Mouse (Mus musculus) limb, embryonic 13.5 days (tissue): ENCODE data around the gene Fubp1. TPM values are rescaled to one million over a fixed set of nuclear protein-coding genes. Genes with fewer than 3 reads are reported as not detected.

Source experiments
- ATAC-seq: fragments of 200-750 bp; cut with Nextera tagmentation; 2 replicates; pipeline ENCODE4 v1.8.0; 2017; ENCODE audit warnings: low read depth, moderate number of reproducible peaks, moderate TSS enrichment; ENCODE audit not compliant: low FRiP score
- H3K27ac ChIP-seq: fragments of 300-500 bp; sonication (generic); 2 replicates; pipeline ENCODE4 v1.5.1; 2015; ENCODE audit warnings: inconsistent platforms, mild to moderate bottlenecking, moderate library complexity
- H3K27me3 ChIP-seq: fragments of 300-500 bp; sonication (generic); 2 replicates; pipeline ENCODE4 v1.6.1; 2015; ENCODE audit warnings: mild to moderate bottlenecking, inconsistent platforms
- H3K36me3 ChIP-seq: fragments of 300-500 bp; sonication (generic); 2 replicates; pipeline ENCODE4 v1.6.1; 2015; ENCODE audit warnings: inconsistent platforms, mild to moderate bottlenecking, moderate library complexity
- H3K4me1 ChIP-seq: fragments of 300-500 bp; sonication (generic); 2 replicates; pipeline ENCODE4 v1.6.1; 2015; ENCODE audit warnings: inconsistent platforms
- H3K4me2 ChIP-seq: fragments of 300-500 bp; sonication (generic); replicated peaks from 2 replicates; pipeline ENCODE4 v1.6.1; 2015; ENCODE audit warnings: inconsistent platforms, mild to moderate bottlenecking, moderate library complexity
- H3K4me3 ChIP-seq: fragments of 300-500 bp; sonication (generic); 2 replicates; pipeline ENCODE4 v1.5.1; 2015; ENCODE audit warnings: moderate library complexity, mild to moderate bottlenecking, inconsistent platforms
- H3K9ac ChIP-seq: fragments of 300-500 bp; sonication (generic); 2 replicates; pipeline ENCODE4 v1.6.1; 2015; ENCODE audit warnings: mild to moderate bottlenecking, inconsistent platforms
- H3K9me3 ChIP-seq: fragments of 300-500 bp; sonication (generic); 2 replicates; pipeline ENCODE4 v1.6.1; 2016; ENCODE audit warnings: inconsistent platforms
- WGBS: fragments of 180-500 bp; shearing (Covaris S2); methylation state at CpG from one replicate; pipeline ENCODE4 v1.1.7; 2015; 5-methylcytosine and 5-hydroxymethylcytosine counted together
- polyA plus RNA-seq: library from polyadenylated mRNA; unstranded; fragments of >200 nt; fragmentation: Nextera tagmentation; extraction: Ambion mirVana; gene quantifications from 2 replicates; pipeline ENCODE4 v1.2.1, GENCODE M21; 2015

Fubp1 gene
- polyA plus RNA-seq, 1 experiment from 2014 or later = 338 TPM

DNA sequence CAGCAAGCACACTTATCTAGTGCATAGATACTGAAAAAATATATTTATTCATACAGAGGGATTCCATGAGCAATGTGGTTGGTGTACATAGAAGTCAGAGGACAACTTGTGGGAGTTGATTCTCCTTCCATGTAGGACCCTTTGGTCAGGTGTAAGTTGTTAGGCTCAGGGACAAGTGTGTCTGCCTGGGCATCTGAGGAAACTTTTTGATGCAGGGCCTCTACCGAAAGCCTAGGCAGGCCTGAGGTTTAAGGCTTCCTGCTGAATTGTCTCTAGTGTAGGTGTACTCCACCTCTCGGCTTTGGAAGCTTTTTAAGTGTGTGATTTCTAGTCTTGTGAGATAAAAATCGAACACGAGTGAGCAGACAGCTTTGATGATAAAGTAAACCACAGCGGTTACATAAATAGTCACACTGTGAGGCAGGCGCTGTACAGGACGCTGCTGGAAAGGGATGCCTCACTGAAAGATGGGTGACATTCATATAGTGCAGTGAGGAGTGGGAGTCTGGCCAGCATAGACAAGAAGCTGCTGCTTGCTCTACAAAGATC is 1.6 kb downstream of the Fubp1 start:
- 35% methylated on average over 7 of the region's 7 CpGs for WGBS
- Histone ChIP-seq H3K4me1 (peaks cover 29% of the 10 kb centered on the region), H3K9ac (peak overlapping the region; percentile 99), H3K4me3 (peak overlapping the region; percentile 95), H3K27ac (peak overlapping the region; percentile 22; the same call in 1 of the 2 replicates), H3K36me3 (peaks cover 22% of the 10 kb centered on the region), H3K27me3 (no peaks in the 10 kb centered on the region), H3K9me3 (no peaks in the 10 kb centered on the region), H3K4me2 (peak overlapping the region; percentile 94)
- no peak for ATAC-seq

- Histone ChIP-seq H3K27ac (no peak overlapping the region), H3K4me1 (peaks cover 28% of the 10 kb centered on the region), H3K9me3 (no peaks in the 10 kb centered on the region), H3K9ac (0 out of 2 replicates have a peak overlapping the region, but pooled peaks have one; percentile 39), H3K36me3 (peaks cover 35% of the 10 kb centered on the region), H3K4me3 (peak overlapping the region; percentile 95), H3K4me2 (peak overlapping the region; percentile 94), H3K27me3 (no peaks in the 10 kb centered on the region)
- 39% methylated on average over 3 of the region's 3 CpGs for WGBS
- ATAC-seq = no peak
Measured at GRCm38 (mm10) chr3:152213416-152213815, 3.2 kb downstream of the Fubp1 start.

DNA sequence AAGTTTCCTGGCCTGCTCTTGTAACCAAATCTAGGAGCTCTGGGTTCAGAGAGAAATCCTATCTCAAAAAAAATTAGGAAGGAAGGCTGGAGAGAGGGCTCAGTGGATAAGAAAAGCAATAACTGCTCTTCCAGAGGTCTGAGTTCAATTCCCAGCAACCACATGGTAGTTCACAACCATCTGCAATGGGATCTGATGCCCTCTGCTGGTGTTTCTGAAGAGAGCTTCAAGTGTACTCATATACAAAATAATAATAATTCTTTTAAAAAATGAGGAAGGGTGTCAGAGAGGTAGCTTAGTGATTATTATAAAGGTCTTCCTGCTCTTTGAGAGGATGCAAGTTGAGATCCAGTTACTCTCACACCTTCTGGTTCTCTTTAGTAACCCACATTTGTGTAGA is 14.7 kb downstream of the Fubp1 start:
- Histone ChIP-seq H3K36me3 (peaks cover 91% of the 10 kb centered on the region), H3K4me1 (no peaks in the 10 kb centered on the region), H3K27ac (no peak overlapping the region), H3K9me3 (no peaks in the 10 kb centered on the region), H3K4me3 (no peak overlapping the region), H3K9ac (no peak overlapping the region), H3K27me3 (no peaks in the 10 kb centered on the region), H3K4me2 (no peak overlapping the region)
- ATAC-seq = no peak

DNA sequence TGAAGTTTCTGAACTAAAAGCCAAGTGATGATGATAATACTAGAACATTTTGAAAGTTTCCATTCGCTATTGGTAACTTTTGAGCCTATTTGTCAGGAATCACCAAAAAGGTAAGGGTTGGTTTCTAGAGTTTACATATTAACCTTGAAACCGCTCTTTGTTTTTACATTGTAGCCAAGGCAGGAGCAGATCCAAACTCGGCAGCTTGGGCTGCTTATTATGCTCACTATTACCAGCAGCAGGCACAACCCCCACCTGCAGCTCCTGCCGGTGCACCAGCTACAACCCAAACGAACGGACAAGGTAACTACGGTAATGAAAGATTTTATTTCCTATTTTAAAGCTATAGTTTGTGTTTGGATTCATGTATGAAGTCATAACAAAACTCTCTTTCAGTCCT is 15.7 kb downstream of the Fubp1 start:
- Histone ChIP-seq H3K36me3 (peaks cover 90% of the 10 kb centered on the region), H3K9me3 (no peaks in the 10 kb centered on the region), H3K4me2 (no peak overlapping the region), H3K4me1 (no peaks in the 10 kb centered on the region), H3K4me3 (no peak overlapping the region), H3K27me3 (no peaks in the 10 kb centered on the region), H3K9ac (no peak overlapping the region), H3K27ac (no peak overlapping the region)
- no peak for ATAC-seq
- 88% methylated on average over 7 of the region's 7 CpGs for WGBS

GRCm38 (mm10) chr3:152228843-152229242 is 18.6 kb downstream of the Fubp1 start:
- H3K9me3 ChIP-seq = no peaks in the 10 kb centered on the region
- WGBS = 93% methylated on average over 7 of the region's 7 CpGs
- peaks cover 81% of the 10 kb centered on the region for H3K36me3 ChIP-seq
- H3K27me3 ChIP-seq = no peaks in the 10 kb centered on the region
- H3K4me2 ChIP-seq = no peak overlapping the region
- H3K4me1 ChIP-seq = no peaks in the 10 kb centered on the region; the same call in 1 of the 2 replicates
- no peak for ATAC-seq
- H3K4me3 ChIP-seq = no peak overlapping the region
- no peak overlapping the region for H3K9ac ChIP-seq
- H3K27ac ChIP-seq = no peak overlapping the region

DNA sequence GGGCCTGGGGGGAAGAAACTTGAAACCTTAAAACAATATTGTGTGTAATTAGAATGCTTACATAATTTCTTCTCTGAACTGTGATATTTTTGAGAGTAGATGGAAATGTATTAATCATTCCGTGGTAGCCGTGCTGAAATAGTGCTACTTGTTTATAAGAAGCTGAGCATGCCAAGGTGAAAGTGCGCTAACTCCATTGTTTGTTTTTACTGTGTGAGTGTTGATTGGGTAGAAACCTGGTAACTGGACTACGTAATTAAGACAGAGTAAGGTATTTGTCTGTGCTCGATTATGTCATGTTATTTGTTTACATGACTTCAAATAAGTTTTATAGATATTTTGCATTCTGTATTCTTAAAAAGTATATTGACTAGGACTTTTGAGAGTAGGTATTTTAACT is 19.0 kb downstream of the Fubp1 start:
- Histone ChIP-seq H3K27ac (no peak overlapping the region), H3K4me3 (no peak overlapping the region), H3K4me1 (no peaks in the 10 kb centered on the region; the same call in 1 of the 2 replicates), H3K9me3 (no peaks in the 10 kb centered on the region), H3K4me2 (no peak overlapping the region), H3K27me3 (no peaks in the 10 kb centered on the region), H3K9ac (no peak overlapping the region), H3K36me3 (peaks cover 81% of the 10 kb centered on the region)
- ATAC-seq = no peak
- WGBS = 91% methylated on average over 5 of the region's 5 CpGs

- Histone ChIP-seq H3K27ac (no peak overlapping the region), H3K36me3 (peaks cover 70% of the 10 kb centered on the region), H3K27me3 (no peaks in the 10 kb centered on the region), H3K4me1 (no peaks in the 10 kb centered on the region; the same call in 1 of the 2 replicates), H3K9me3 (no peaks in the 10 kb centered on the region), H3K9ac (no peak overlapping the region), H3K4me3 (no peak overlapping the region), H3K4me2 (no peak overlapping the region)
- 44% methylated on average over 6 of the region's 6 CpGs for WGBS
- ATAC-seq = no peak
Measured at GRCm38 (mm10) chr3:152231333-152232100, 21.3 kb downstream of the Fubp1 start.

DNA sequence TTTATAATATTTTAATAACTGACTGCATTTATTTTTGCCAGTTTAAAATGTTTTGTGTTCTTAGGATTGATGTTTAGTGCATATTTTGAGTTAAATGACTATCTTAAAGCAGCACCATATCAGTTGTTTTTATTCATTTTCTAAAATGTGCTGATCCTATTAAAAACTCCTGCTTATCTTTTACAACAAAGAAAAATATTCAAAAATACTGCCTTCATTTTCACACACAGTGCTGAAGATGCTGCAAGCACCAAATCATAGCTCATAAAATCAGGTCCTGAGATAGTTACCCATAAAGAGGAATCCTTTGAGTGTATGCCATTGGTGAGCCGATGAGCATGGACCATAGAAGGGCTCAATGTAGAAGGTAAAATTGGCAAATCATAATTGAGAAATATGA is 25.0 kb downstream of the Fubp1 start:
- Histone ChIP-seq H3K4me2 (no peak overlapping the region), H3K9me3 (no peaks in the 10 kb centered on the region), H3K27me3 (no peaks in the 10 kb centered on the region), H3K4me1 (no peaks in the 10 kb centered on the region; the same call in 1 of the 2 replicates), H3K36me3 (peaks cover 66% of the 10 kb centered on the region), H3K4me3 (no peak overlapping the region), H3K27ac (no peak overlapping the region), H3K9ac (no peak overlapping the region)
- WGBS = 89% methylated on average over 1 of the region's 1 CpGs
- no peak for ATAC-seq

DNA sequence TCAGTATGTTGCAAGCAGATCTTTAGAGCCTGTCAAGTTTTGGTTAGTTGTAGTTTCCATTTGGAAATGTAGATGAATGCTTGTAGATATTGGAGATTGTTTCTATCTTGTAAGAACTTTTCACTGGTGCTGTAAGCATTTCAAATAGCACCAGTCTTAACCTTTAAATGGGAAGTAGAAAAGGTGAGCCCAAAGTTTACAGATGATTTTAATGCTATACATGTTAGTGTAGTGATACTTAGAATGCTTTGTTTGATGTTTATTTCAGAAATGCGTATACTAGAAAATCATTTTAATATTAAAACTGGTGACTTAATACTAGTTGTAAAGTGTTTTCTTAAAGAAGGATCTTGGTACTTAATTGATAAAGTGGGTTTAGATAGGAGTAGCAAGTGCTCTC is 25.6 kb downstream of the Fubp1 start:
- Histone ChIP-seq H3K27ac (no peak overlapping the region), H3K4me2 (no peak overlapping the region), H3K4me1 (no peaks in the 10 kb centered on the region; the same call in 1 of the 2 replicates), H3K9me3 (no peaks in the 10 kb centered on the region), H3K4me3 (no peak overlapping the region), H3K27me3 (no peaks in the 10 kb centered on the region), H3K9ac (no peak overlapping the region), H3K36me3 (peaks cover 66% of the 10 kb centered on the region)
- ATAC-seq = no peak
- WGBS = 94% methylated on average over 1 of the region's 1 CpGs

DNA sequence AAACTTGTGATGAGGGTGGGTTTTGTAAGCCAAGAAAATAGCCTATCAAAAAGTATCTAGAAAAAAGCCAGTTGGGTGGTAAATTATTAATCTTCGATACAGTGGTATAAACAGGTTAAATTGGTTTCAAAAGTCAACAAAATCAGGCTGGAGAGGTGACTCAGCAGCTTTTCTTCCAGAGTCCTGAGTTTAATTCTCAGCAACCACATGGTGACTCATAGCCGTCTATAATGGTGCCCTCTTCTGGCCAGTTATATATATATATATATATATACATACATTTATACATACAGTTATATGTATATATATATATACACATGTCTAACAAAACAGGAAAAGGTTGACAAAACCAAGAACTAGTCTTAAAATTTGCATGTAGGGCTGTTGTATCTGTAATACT is 28.6 kb downstream of the Fubp1 start:
- Histone ChIP-seq H3K27me3 (no peaks in the 10 kb centered on the region), H3K27ac (no peak overlapping the region), H3K36me3 (peaks cover 49% of the 10 kb centered on the region), H3K9me3 (no peaks in the 10 kb centered on the region), H3K9ac (no peak overlapping the region), H3K4me2 (no peak overlapping the region), H3K4me3 (no peak overlapping the region), H3K4me1 (no peaks in the 10 kb centered on the region)
- 71% methylated on average over 2 of the region's 2 CpGs for WGBS
- ATAC-seq = no peak

GRCm38 (mm10) chr3:152239592-152239991 is 29.4 kb downstream of the Fubp1 start:
- no peaks in the 10 kb centered on the region for H3K9me3 ChIP-seq
- no peaks in the 10 kb centered on the region for H3K27me3 ChIP-seq
- no peak overlapping the region for H3K4me3 ChIP-seq
- H3K4me2 ChIP-seq = no peak overlapping the region
- no peak overlapping the region for H3K27ac ChIP-seq
- H3K4me1 ChIP-seq = no peaks in the 10 kb centered on the region
- peaks cover 42% of the 10 kb centered on the region for H3K36me3 ChIP-seq
- H3K9ac ChIP-seq = no peak overlapping the region
- WGBS = 94% methylated on average over 1 of the region's 1 CpGs
- ATAC-seq = no peak

- no peak overlapping the region for H3K4me2 ChIP-seq
- no peak overlapping the region for H3K9ac ChIP-seq
- ATAC-seq = no peak
- H3K27me3 ChIP-seq = no peaks in the 10 kb centered on the region
- no peak overlapping the region for H3K4me3 ChIP-seq
- H3K27ac ChIP-seq = no peak overlapping the region
- WGBS = 43% methylated on average over 3 of the region's 3 CpGs
- H3K36me3 ChIP-seq = peaks cover 41% of the 10 kb centered on the region
- H3K9me3 ChIP-seq = no peaks in the 10 kb centered on the region
- H3K4me1 ChIP-seq = no peaks in the 10 kb centered on the region
Measured at GRCm38 (mm10) chr3:152241098-152241497, 30.9 kb downstream of the Fubp1 start.
